Mouse (Mus musculus) bone marrow, adult 2 months (tissue): ENCODE data around the gene Nacc2.

Source experiments
- CTCF ChIP-seq: fragments of 200-500 bp; IDR thresholded peaks from 2 replicates; pipeline ENCODE4 v1.5.1; 2011; ENCODE audit warnings: low read length, control low read depth; ENCODE audit not compliant: control insufficient read depth, insufficient read depth
- POLR2A ChIP-seq: fragments of 200-500 bp; IDR thresholded peaks from 2 replicates; pipeline ENCODE4 v1.6.1; 2011; ENCODE audit warnings: low read depth, mild to moderate bottlenecking, control low read depth, low read length, borderline replicate concordance; ENCODE audit not compliant: control insufficient read depth

GRCm38 (mm10) chr2:26106233-26106632, 16.8 kb downstream of the Nacc2 start:
- TF ChIP-seq POLR2A (no peak), CTCF (no peak)
